Mouse (Mus musculus) stomach, embryonic 16.5 days (tissue): ENCODE data around the gene Vangl1. TPM values are rescaled to one million over a fixed set of nuclear protein-coding genes. Genes with fewer than 3 reads are reported as not detected.

ENCODE experiments used
- ATAC-seq: fragments of 200-750 bp; cut with Nextera tagmentation; 2 replicates; pipeline ENCODE4 v1.8.0; 2017; ENCODE audit warnings: moderate number of reproducible peaks, moderate TSS enrichment; ENCODE audit not compliant: insufficient read depth, low FRiP score
- H3K27ac ChIP-seq: fragments of 300-500 bp; sonication (generic); 2 replicates; pipeline ENCODE4 v1.5.1; 2014; ENCODE audit warnings: low read length
- H3K27me3 ChIP-seq: fragments of 300-500 bp; sonication (generic); 2 replicates; pipeline ENCODE4 v1.6.1; 2014; ENCODE audit warnings: low read length, control low read depth, mixed read lengths; ENCODE audit not compliant: control insufficient read depth, insufficient read depth
- H3K36me3 ChIP-seq: fragments of 300-500 bp; sonication (generic); 2 replicates; pipeline ENCODE4 v1.6.1; 2014; ENCODE audit warnings: low read length; ENCODE audit not compliant: control insufficient read depth, insufficient read depth
- H3K4me1 ChIP-seq: fragments of 300-500 bp; sonication (generic); 2 replicates; pipeline ENCODE4 v1.6.1; 2014; ENCODE audit warnings: low read length, control low read depth, mixed read lengths; ENCODE audit not compliant: control insufficient read depth, insufficient read depth
- H3K4me2 ChIP-seq: fragments of 300-500 bp; sonication (generic); 2 replicates; pipeline ENCODE4 v1.6.1; 2014; ENCODE audit warnings: low read depth, low read length, mixed read lengths
- H3K4me3 ChIP-seq: fragments of 300-500 bp; sonication (generic); replicated peaks from 2 replicates; pipeline ENCODE4 v1.5.1; 2014; ENCODE audit warnings: mild to moderate bottlenecking, low read length
- H3K9ac ChIP-seq: fragments of 300-500 bp; sonication (generic); 2 replicates; pipeline ENCODE4 v1.6.1; 2014; ENCODE audit warnings: low read length
- H3K9me3 ChIP-seq: fragments of 300-500 bp; sonication (generic); replicated peaks from 2 replicates; pipeline ENCODE4 v1.6.1; 2016; ENCODE audit warnings: low read length, control low read depth; ENCODE audit not compliant: control insufficient read depth
- WGBS: fragments of 180-500 bp; shearing (Covaris S2); extraction: QIAGEN DNeasy Blood & Tissue Kit; methylation state at CpG from one replicate; pipeline ENCODE4 v1.1.7; 2014; 5-methylcytosine and 5-hydroxymethylcytosine counted together
- polyA plus RNA-seq: library from polyadenylated mRNA; unstranded; fragments of >200 nt; fragmentation: Nextera tagmentation; extraction: Ambion mirVana; gene quantifications from 2 replicates; pipeline ENCODE4 v1.2.1, GENCODE M21; 2015

Vangl1 gene
- polyA plus RNA-seq, 1 experiment from 2014 or later: 30.7 TPM

DNA sequence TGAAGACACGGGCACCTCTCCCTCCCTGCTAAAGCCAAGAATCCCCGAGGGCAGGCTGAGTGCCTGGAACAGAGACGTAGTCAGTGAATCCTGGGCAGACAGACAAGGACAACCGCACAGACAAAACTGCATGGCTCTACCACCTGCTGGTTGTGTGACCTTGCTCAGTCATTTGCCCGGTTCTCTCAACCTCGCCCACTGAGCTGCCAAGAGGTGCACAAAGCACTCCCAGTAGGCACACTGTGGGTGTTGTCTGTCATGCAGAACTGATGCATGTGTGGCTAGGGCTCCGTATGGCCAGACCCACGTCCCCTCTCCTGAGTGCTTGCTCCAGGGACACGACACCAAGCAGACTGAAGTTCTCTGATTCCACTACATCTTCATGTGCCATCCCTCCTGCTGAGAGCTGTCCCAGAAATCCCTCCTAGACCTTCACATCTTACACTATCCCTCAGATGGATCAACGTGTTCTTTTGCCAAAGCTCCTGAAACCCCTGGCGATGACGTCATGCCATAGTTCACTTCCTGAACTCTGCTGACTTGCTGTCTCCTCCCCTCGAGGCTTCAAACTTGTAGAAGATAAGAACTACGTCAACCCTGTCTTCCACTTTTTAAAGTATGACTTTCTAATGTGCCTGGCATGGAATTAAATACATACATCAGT lies 45.6 kb downstream of the Vangl1 start:
- Histone ChIP-seq H3K4me1 (peaks cover 23% of the 10 kb centered on the region), H3K27ac (peak overlapping the region; percentile 85), H3K4me2 (no peak overlapping the region), H3K36me3 (peaks cover 17% of the 10 kb centered on the region), H3K9me3 (no peaks in the 10 kb centered on the region), H3K9ac (no peak overlapping the region; the same call in 1 of the 2 replicates), H3K4me3 (no peak overlapping the region), H3K27me3 (no peaks in the 10 kb centered on the region)
- 70% methylated on average over 14 of the region's 14 CpGs for WGBS
- ATAC-seq: peak; percentile 23; the same call in 1 of the 2 replicates

DNA sequence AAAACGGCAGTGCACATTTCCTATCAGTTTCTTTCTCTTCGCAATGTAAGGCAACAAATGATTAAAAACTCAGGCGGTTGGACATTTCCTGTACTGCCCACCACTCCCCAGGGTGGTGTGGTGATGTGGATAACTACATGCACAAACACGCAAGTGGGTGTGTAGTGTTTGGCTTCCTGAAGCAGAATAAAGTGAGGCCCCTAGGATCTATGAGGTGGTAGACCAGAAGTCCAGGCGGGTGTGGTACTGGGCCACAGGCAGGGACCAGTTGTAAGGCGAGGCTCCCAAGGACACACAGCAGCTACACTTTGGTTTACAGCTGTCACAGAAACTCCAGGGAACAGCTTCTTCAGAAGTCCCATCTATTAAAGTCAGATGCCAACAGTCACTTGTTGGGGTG lies 46.8 kb downstream of the Vangl1 start:
- Histone ChIP-seq H3K36me3 (peaks cover 14% of the 10 kb centered on the region; the same call in 1 of the 2 replicates), H3K9me3 (no peaks in the 10 kb centered on the region), H3K4me3 (no peak overlapping the region), H3K9ac (no peak overlapping the region), H3K4me2 (no peak overlapping the region), H3K27me3 (no peaks in the 10 kb centered on the region), H3K27ac (peak overlapping the region; percentile 88; the same call in 1 of the 2 replicates), H3K4me1 (peaks cover 24% of the 10 kb centered on the region)
- 73% methylated on average over 6 of the region's 6 CpGs for WGBS
- peak; percentile 77 for ATAC-seq

DNA sequence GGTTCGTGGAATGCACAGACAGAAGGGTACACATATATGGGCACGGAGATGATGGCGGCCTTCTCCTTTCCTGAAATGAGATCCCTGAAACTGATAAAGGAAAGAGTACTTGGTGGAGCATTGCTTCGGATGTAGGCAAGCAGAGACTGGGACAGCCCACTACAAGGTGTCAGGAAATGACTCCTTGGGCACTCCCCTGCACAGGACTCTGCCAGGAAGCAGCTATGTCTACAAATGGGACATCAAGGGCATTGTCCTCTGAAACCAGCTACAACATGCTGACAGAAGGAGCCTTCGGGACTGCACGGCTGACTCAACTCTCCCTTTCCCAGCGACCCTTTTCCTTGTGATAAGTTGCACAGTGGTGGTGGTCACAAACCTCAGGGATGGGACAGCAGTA lies 47.8 kb downstream of the Vangl1 start:
- peaks cover 13% of the 10 kb centered on the region; the same call in 1 of the 2 replicates for H3K36me3 ChIP-seq
- peaks cover 25% of the 10 kb centered on the region for H3K4me1 ChIP-seq
- peak overlapping the region; percentile 88 for H3K27ac ChIP-seq
- H3K4me3 ChIP-seq: no peak overlapping the region
- H3K9ac ChIP-seq: no peak overlapping the region
- H3K4me2 ChIP-seq: no peak overlapping the region
- H3K27me3 ChIP-seq: no peaks in the 10 kb centered on the region
- no peaks in the 10 kb centered on the region for H3K9me3 ChIP-seq
- no peak for ATAC-seq
- WGBS: 86% methylated on average over 7 of the region's 7 CpGs

DNA sequence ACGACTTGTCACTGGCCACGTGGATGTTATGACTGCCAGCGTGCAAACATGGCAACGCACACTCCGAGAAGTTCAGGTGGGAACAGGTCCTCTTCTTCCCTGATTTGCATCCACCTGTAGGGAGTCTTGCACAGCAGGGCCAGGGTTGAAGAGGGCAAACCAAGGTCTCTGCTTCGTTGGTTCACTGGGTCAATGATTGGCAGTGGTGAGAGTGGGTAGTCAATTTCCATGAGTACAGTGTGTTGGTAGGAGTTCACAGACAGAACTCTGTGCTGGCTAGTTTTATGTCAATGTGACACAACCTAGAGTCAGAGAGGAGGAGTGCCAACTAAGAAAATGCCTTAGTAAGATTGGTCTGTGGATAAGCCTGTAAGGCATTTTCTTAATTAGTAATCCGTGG lies 50.4 kb downstream of the Vangl1 start:
- Histone ChIP-seq H3K4me3 (no peak overlapping the region), H3K9me3 (no peaks in the 10 kb centered on the region), H3K9ac (no peak overlapping the region), H3K4me1 (peaks cover 26% of the 10 kb centered on the region), H3K27ac (peak overlapping the region; percentile 32; the same call in 1 of the 2 replicates), H3K36me3 (peaks cover 9% of the 10 kb centered on the region; the same call in 1 of the 2 replicates), H3K27me3 (no peaks in the 10 kb centered on the region), H3K4me2 (no peak overlapping the region)
- ATAC-seq: no peak
- WGBS: 69% methylated on average over 7 of the region's 7 CpGs

DNA sequence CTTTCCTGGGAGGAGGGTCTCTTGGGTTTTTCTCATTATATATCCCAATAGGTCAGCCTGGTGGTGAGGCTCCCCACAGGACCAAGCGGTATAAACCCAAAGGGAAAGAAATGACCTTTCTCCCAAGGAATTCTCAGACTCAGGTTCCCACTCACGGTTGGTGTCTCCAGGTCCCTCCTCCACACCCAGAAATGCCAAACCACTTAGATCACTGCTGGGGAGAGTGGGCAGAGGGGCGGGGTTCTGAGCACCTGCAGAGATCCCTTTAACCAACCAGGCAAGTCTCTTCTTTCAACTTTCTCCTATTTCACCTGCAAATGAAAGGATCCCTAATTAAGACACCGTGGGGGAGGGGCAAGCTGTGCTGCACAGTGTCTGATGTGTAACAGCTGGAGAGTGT lies 51.6 kb downstream of the Vangl1 start:
- Histone ChIP-seq H3K27ac (peak overlapping the region; percentile 91), H3K4me3 (peak overlapping the region; percentile 14; the same call in 1 of the 2 replicates), H3K36me3 (0 out of 2 replicates have a peak, but pooled peaks cover 6% of the 10 kb centered on the region), H3K9me3 (no peaks in the 10 kb centered on the region), H3K4me2 (peak overlapping the region; percentile 45), H3K4me1 (peaks cover 16% of the 10 kb centered on the region), H3K9ac (peak overlapping the region; percentile 59; the same call in 1 of the 2 replicates), H3K27me3 (no peaks in the 10 kb centered on the region)
- WGBS: 30% methylated on average over 4 of the region's 4 CpGs
- ATAC-seq: peak; percentile 64

DNA sequence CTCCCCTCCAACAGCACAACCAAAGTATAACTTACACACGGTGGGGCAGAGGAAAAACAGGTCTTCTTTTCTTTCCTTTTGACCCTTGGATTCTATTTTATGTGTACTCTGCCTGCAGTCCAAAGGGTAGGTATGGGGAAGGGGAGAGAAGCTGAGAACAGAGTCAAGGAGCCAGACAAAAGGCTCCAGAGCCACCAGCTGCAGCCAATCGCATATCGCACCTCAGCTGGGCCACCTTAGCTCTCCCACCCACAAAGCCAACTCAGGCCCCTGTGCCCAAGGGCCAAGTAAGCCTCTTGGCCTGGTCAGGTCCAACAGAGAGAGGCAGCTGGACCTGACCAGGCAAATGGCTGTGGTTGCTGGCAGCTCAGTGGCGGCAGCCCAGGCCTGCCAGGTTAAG lies 52.0 kb downstream of the Vangl1 start:
- Histone ChIP-seq H3K36me3 (0 out of 2 replicates have a peak, but pooled peaks cover 6% of the 10 kb centered on the region), H3K4me3 (peak overlapping the region; percentile 14; the same call in 1 of the 2 replicates), H3K9ac (peak overlapping the region; percentile 59; the same call in 1 of the 2 replicates), H3K27me3 (no peaks in the 10 kb centered on the region), H3K27ac (peak overlapping the region; percentile 91), H3K4me2 (peak overlapping the region; percentile 45), H3K4me1 (peaks cover 16% of the 10 kb centered on the region), H3K9me3 (no peaks in the 10 kb centered on the region)
- no peak; the same call in 1 of the 2 replicates for ATAC-seq
- WGBS: 54% methylated on average over 4 of the region's 4 CpGs

DNA sequence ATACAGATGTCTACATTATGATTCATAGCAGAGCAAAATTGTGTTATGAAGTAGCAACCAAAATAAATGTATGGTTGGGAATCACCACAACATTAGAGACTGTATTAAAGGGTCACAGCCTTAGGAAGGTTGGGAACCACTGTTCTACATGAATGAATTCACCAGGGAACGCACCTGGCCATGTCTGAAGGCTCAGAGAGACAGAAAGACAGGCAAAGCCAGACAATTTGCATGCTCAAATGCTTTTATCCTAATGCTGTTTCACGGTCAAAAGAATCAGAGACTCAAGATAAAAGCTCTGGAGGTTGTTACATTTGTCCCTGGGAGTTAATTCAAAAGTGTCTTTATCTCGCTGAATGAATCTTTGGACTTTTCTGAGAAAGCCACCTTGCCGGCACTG lies 52.6 kb downstream of the Vangl1 start:
- no peak for ATAC-seq
- H3K4me1 ChIP-seq: peaks cover 12% of the 10 kb centered on the region
- no peaks in the 10 kb centered on the region for H3K9me3 ChIP-seq
- H3K4me2 ChIP-seq: peak overlapping the region; percentile 45; the same call in 1 of the 2 replicates
- H3K27me3 ChIP-seq: no peaks in the 10 kb centered on the region
- WGBS: 64% methylated on average over 4 of the region's 4 CpGs
- peak overlapping the region; percentile 14; the same call in 1 of the 2 replicates for H3K4me3 ChIP-seq
- H3K36me3 ChIP-seq: 0 out of 2 replicates have a peak, but pooled peaks cover under 1% of the 10 kb centered on the region
- H3K9ac ChIP-seq: 0 out of 2 replicates have a peak overlapping the region, but pooled peaks have one; percentile 59
- H3K27ac ChIP-seq: peak overlapping the region; percentile 91

DNA sequence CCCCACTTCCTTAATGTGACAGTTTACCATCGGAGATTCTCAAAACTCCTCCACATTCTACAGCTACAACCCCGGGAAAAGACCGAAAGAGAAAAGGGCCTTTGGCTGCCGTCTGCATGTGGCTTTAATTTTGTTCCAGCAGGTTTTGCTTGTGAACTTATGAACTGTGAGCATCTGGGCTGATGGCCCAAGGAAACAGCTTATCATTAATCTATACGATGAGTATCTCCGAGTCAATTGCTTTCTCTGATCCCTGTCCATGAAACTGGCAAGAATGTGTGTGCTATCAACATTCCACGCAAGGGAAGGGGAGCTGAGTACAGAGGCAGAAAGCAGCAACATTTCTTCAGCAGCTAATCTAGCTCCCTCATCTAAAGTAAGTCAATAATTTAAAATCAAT lies 54.6 kb downstream of the Vangl1 start:
- no peaks in the 10 kb centered on the region for H3K27me3 ChIP-seq
- H3K4me3 ChIP-seq: no peak overlapping the region
- no peak overlapping the region for H3K27ac ChIP-seq
- no peak overlapping the region for H3K9ac ChIP-seq
- H3K4me1 ChIP-seq: peaks cover 12% of the 10 kb centered on the region
- no peak for ATAC-seq
- no peaks in the 10 kb centered on the region for H3K36me3 ChIP-seq
- WGBS: 34% methylated on average over 7 of the region's 7 CpGs
- H3K9me3 ChIP-seq: no peaks in the 10 kb centered on the region
- H3K4me2 ChIP-seq: no peak overlapping the region

DNA sequence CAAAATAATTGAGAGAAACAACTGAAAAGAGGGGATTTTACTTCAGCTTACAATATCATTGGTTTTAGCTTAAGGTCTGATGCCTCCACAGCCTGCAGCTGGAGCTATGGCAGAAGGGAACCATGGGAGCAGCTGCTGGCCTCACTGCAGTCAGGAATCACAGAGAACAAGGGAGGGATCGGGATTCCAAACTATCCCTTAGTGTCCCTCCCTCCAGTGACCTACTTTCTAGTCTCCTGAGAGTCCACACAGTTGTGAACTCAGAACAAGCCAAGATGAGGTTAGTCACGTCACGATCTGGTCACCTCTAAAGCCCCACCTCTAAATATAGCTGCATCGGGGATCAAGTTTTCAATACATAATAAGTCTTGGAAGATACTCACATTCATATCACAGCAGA lies 57.3 kb downstream of the Vangl1 start:
- ATAC-seq: no peak
- H3K4me3 ChIP-seq: no peak overlapping the region
- 72% methylated on average over 4 of the region's 4 CpGs for WGBS
- H3K36me3 ChIP-seq: no peaks in the 10 kb centered on the region
- no peak overlapping the region for H3K9ac ChIP-seq
- H3K4me2 ChIP-seq: no peak overlapping the region
- H3K27ac ChIP-seq: no peak overlapping the region
- peaks cover 9% of the 10 kb centered on the region for H3K4me1 ChIP-seq
- no peaks in the 10 kb centered on the region for H3K9me3 ChIP-seq
- no peaks in the 10 kb centered on the region for H3K27me3 ChIP-seq
